Mouse (Mus musculus): Measurements from ENCODE around the gene Syde2. TPM values are rescaled to one million over a fixed set of nuclear protein-coding genes. Genes with fewer than 3 reads are reported as not detected.
A peak's percentile ranks its signal among the peaks of the same experiment; 100 is the strongest.
"Not testable (repeated sequence)": the region's sequence is repeated elsewhere in the genome, so short reads cannot be mapped to it uniquely, and the experiment has no call there.

Syde2 gene
- polyA plus RNA-seq, 1 experiment from 2014 or later = 2.4 TPM

DNA sequence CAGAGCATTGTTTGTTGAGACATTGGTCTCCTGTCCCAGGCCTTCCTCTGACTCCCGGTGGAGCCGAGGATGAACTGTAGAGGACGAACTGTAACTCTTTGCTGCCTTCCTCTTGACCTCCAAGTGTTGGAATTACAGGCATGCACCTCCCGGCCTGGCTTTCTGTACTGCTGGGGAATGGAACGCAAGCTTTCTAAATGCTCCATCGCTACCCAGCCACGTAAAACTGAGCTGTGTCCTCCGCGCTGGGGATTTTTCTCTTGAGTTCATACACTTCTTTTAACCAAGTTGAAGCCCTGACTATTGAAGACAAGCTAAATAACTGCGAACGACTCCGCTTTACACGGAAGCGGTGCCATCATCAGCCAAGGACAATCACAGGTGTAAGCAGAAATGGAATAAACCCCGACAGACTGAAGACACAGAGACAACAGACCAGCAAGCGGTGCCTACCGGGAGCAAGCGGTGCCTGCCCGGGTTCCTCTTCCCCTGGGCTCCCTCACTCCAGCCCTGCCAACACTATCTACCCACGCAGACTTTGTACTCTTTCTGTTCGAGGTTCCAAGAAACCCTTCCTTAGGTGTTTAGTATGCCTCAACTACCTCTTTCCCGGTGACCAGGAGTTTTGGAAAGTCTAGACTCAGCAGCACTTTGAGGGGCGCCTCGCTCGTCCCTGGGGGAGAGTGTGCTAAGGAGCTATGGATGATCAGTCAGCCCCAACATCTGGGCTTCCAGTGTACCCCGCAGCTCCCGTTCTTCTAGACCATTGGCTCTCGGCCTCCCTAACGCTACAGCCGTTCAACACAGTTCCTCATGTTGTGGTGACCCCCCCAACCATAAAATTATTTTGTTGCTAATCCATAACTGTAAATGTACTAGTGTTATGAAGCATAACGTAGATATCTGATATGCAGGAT lies 24.3 kb upstream of the Syde2 start:
- peaks cover 23% of the 10 kb centered on the region; the same call in 1 of the 2 replicates for H3K27me3 ChIP-seq (replicated peaks; ENCODE audit: control insufficient read depth, insufficient read depth, low read length)
- peak overlapping the region; percentile 43 for H3K4me2 ChIP-seq (ENCODE audit: low read depth, low read length)
- 0 out of 2 replicates have a peak, but pooled peaks cover under 1% of the 10 kb centered on the region for H3K9me3 ChIP-seq (ENCODE audit: control insufficient read depth, low read length)
- ATAC-seq (ENCODE audit: low read depth) (no peak), DNase-seq (ENCODE audit: low spot score) (no peak)
- H3K27ac ChIP-seq (replicated peaks; ENCODE audit: low read depth, low read length) = no peak overlapping the region
- 0 out of 2 replicates have a peak overlapping the region, but pooled peaks have one; percentile 9 for H3K9ac ChIP-seq (ENCODE audit: low read depth, low read length)
- H3K4me3 ChIP-seq (ENCODE audit: low read depth, low read length) = peak overlapping the region; percentile 19
- H3K36me3 ChIP-seq (ENCODE audit: control insufficient read depth, insufficient read depth, low read length) = no peaks in the 10 kb centered on the region
- WGBS = 15% methylated on average over 31 of the region's 31 CpGs
- peaks cover 26% of the 10 kb centered on the region for H3K4me1 ChIP-seq (ENCODE audit: control insufficient read depth, insufficient read depth, low read length)

DNA sequence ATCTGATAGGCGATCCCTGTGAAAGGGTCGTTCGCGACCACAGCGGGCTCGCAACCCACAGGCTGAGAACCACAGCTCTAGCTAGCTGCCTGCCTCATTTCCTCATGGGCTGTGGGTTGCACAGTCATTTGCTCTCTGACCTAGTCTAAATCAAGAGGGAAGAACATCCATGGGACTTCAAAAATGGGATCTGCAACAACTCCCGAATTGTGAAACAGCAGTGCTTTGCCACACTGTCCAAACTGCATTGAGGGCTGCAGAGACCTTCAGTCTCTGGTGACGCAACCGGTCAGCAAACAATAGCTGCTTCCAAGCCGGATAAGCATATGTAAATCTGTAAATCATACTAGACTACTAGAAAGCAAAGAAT lies 23.7 kb upstream of the Syde2 start:
- 0 out of 2 replicates have a peak overlapping the region, but pooled peaks have one; percentile 9 for H3K9ac ChIP-seq (ENCODE audit: low read depth, low read length)
- peaks cover 26% of the 10 kb centered on the region for H3K4me1 ChIP-seq (ENCODE audit: control insufficient read depth, insufficient read depth, low read length)
- no peaks in the 10 kb centered on the region for H3K36me3 ChIP-seq (ENCODE audit: control insufficient read depth, insufficient read depth, low read length)
- 17% methylated on average over 10 of the region's 10 CpGs for WGBS
- H3K4me2 ChIP-seq (ENCODE audit: low read depth, low read length) = peak overlapping the region; percentile 43
- DNase-seq (ENCODE audit: low spot score) = peak; percentile 56
- 0 out of 2 replicates have a peak overlapping the region, but pooled peaks have one; percentile 44 for H3K27ac ChIP-seq (replicated peaks; ENCODE audit: low read depth, low read length)
- H3K4me3 ChIP-seq (ENCODE audit: low read depth, low read length) = peak overlapping the region; percentile 19
- H3K9me3 ChIP-seq (ENCODE audit: control insufficient read depth, low read length) = no peaks in the 10 kb centered on the region
- H3K27me3 ChIP-seq (replicated peaks; ENCODE audit: control insufficient read depth, insufficient read depth, low read length) = peaks cover 23% of the 10 kb centered on the region; the same call in 1 of the 2 replicates
- no peak for ATAC-seq (ENCODE audit: low read depth)

DNA sequence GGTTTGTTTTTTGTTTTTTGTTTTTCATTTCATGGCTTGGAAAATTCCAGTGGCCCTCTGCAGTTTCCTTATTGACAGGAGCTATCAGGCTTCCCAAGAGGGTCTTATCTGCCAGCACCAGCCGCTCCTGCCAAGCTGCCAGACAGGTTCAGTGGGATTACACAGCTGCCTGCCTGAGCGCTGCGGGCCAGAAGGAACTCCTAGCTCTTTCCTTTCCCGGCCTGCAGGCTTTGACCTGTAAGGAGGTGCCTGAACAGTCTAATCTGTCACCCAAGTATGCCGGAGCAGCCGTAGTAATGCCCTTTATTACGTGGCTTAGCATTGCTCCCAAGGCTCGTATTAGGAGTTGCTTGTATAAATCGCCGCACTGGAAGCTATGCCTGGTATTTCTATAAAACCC lies 23.2 kb upstream of the Syde2 start:
- peak; percentile 92 for DNase-seq (ENCODE audit: low spot score)
- peak overlapping the region; percentile 43 for H3K4me2 ChIP-seq (ENCODE audit: low read depth, low read length)
- H3K4me3 ChIP-seq (ENCODE audit: low read depth, low read length) = no peak overlapping the region
- H3K9ac ChIP-seq (ENCODE audit: low read depth, low read length) = no peak overlapping the region
- H3K9me3 ChIP-seq (ENCODE audit: control insufficient read depth, low read length) = no peaks in the 10 kb centered on the region
- peaks cover 26% of the 10 kb centered on the region for H3K4me1 ChIP-seq (ENCODE audit: control insufficient read depth, insufficient read depth, low read length)
- H3K36me3 ChIP-seq (ENCODE audit: control insufficient read depth, insufficient read depth, low read length) = no peaks in the 10 kb centered on the region
- H3K27me3 ChIP-seq (replicated peaks; ENCODE audit: control insufficient read depth, insufficient read depth, low read length) = peaks cover 23% of the 10 kb centered on the region; the same call in 1 of the 2 replicates
- peak; percentile 92 for ATAC-seq (ENCODE audit: low read depth)
- 10% methylated on average over 10 of the region's 10 CpGs for WGBS
- H3K27ac ChIP-seq (replicated peaks; ENCODE audit: low read depth, low read length) = no peak overlapping the region

DNA sequence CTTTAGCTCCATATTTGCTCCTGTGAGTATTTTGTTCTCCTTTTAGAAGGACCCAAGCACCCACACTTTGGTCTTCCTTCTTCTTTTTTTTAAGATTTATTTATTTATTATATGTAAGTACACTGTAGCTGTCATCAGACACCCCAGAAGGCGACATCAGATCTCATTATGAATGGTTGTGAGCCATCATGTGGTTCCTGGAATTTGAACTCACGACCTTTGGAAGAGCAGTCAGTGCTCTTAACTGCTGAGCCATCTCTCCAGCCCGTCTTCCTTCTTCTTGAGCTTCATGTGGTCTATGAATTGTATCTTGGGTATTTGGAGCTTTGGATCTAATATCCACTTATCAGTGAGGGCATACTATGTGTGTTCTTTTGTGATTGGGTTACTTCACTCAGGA lies 22.1 kb upstream of the Syde2 start:
- 74% methylated on average over 3 of the region's 3 CpGs for WGBS
- not testable (repeated sequence) for H3K27ac ChIP-seq (replicated peaks; ENCODE audit: low read depth, low read length); ATAC-seq (ENCODE audit: low read depth)

DNA sequence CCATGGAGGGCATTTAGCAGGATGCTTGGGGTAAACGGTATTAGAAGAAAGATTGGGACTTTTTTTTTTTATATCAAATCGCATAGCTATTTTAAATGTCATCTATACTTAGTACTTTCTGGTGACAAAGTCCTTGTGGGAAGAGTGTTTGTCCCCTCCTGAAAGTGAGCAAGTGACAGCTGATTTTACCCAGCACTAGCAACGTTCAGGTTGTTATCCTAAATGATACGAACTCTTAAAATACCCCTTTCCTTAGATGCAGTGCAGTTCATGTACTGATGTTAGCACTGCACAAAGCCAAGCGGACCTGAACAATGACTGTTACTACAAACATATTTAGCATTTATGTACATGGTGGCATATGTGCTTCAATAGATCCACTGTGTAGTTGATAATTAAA lies 20.9 kb upstream of the Syde2 start:
- H3K9me3 ChIP-seq (ENCODE audit: control insufficient read depth, low read length) = no peaks in the 10 kb centered on the region
- no peak for DNase-seq (ENCODE audit: low spot score)
- 85% methylated on average over 5 of the region's 5 CpGs for whole genome bisulfite sequencing

More for the DNA sequence above, 22.1 kb upstream of the Syde2 start:
- H3K4me2 ChIP-seq (ENCODE audit: low read depth, low read length); H3K4me3 ChIP-seq (ENCODE audit: low read depth, low read length); H3K9me3 ChIP-seq (ENCODE audit: control insufficient read depth, low read length); H3K36me3 ChIP-seq (ENCODE audit: control insufficient read depth, insufficient read depth, low read length); H3K9ac ChIP-seq (ENCODE audit: low read depth, low read length); DNase-seq (ENCODE audit: low spot score): not testable (repeated sequence)
- Histone ChIP-seq H3K27me3 (replicated peaks; ENCODE audit: control insufficient read depth, insufficient read depth, low read length) (peaks cover 23% of the 10 kb centered on the region; the same call in 1 of the 2 replicates), H3K4me1 (ENCODE audit: control insufficient read depth, insufficient read depth, low read length) (peaks cover 26% of the 10 kb centered on the region)

DNA sequence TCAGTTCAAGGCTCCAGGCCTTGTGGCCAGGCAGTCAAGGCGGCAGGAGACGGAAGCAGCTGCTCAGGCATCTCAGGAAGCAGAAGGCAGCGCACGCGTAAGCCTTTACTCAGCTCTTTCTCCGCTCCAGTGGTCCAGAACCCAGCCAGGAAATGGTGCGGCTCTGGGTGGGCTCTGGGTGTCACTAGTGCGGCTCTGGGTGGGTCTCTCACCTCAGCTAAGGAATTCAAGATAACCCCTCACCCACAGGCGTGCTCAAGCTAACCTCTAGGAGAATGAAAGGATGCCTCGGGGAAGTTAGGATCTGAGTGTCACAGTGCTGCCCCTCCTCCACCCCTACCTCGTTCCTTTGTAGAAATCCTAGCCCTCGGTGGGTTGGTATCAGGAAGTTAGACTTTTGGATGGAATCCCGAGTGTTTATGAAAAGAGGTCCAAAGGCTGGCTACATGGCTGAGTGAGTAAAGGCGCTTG lies 18.6 kb upstream of the Syde2 start:
- no peaks in the 10 kb centered on the region for H3K36me3 ChIP-seq (ENCODE audit: control insufficient read depth, insufficient read depth, low read length)
- H3K4me2 ChIP-seq (ENCODE audit: low read depth, low read length) = peak overlapping the region; percentile 5; the same call in 1 of the 2 replicates
- WGBS = 35% methylated on average over 14 of the region's 14 CpGs
- H3K4me3 ChIP-seq (ENCODE audit: low read depth, low read length) = no peak overlapping the region
- H3K27me3 ChIP-seq (replicated peaks; ENCODE audit: control insufficient read depth, insufficient read depth, low read length) = 0 out of 2 replicates have a peak, but pooled peaks cover 4% of the 10 kb centered on the region
- peaks cover 10% of the 10 kb centered on the region for H3K4me1 ChIP-seq (ENCODE audit: control insufficient read depth, insufficient read depth, low read length)
- no peak for ATAC-seq (ENCODE audit: low read depth)
- no peak for DNase-seq (ENCODE audit: low spot score)
- 0 out of 2 replicates have a peak, but pooled peaks cover 3% of the 10 kb centered on the region for H3K9me3 ChIP-seq (ENCODE audit: control insufficient read depth, low read length)
- H3K27ac ChIP-seq (replicated peaks; ENCODE audit: low read depth, low read length) = no peak overlapping the region
- no peak overlapping the region for H3K9ac ChIP-seq (ENCODE audit: low read depth, low read length)

More for the DNA sequence above, 20.9 kb upstream of the Syde2 start:
- no peak overlapping the region for H3K9ac ChIP-seq (ENCODE audit: low read depth, low read length)
- peaks cover 26% of the 10 kb centered on the region for H3K4me1 ChIP-seq (ENCODE audit: control insufficient read depth, insufficient read depth, low read length)
- H3K27me3 ChIP-seq (replicated peaks; ENCODE audit: control insufficient read depth, insufficient read depth, low read length) = peaks cover 23% of the 10 kb centered on the region; the same call in 1 of the 2 replicates
- no peak for ATAC-seq (ENCODE audit: low read depth)
- H3K4me2 ChIP-seq (ENCODE audit: low read depth, low read length) = no peak overlapping the region
- no peak overlapping the region for H3K27ac ChIP-seq (replicated peaks; ENCODE audit: low read depth, low read length)
- no peak overlapping the region for H3K4me3 ChIP-seq (ENCODE audit: low read depth, low read length)
- H3K36me3 ChIP-seq (ENCODE audit: control insufficient read depth, insufficient read depth, low read length) = no peaks in the 10 kb centered on the region

DNA sequence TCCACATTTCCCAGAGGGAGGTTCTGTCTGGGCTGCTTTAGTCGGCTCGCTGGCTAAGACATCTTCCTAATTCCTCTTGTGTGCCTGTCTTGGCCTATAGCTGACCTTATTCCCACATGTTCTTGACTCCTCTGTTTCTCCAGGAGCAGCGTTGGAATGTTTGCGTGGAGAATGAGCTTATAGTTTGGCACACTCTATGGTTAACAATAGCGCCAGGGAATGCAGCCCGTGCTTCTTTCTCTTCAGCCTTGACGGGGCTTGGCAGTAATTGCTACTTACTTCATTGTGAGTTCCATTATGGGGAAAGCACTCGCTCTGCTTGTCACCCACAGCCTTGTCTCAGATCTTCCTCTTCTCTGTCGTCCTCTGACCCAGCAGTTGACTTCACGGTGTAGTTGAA lies 16.2 kb upstream of the Syde2 start:
- Histone ChIP-seq H3K27me3 (replicated peaks; ENCODE audit: control insufficient read depth, insufficient read depth, low read length) (no peaks in the 10 kb centered on the region), H3K9me3 (ENCODE audit: control insufficient read depth, low read length) (0 out of 2 replicates have a peak, but pooled peaks cover 7% of the 10 kb centered on the region), H3K4me1 (ENCODE audit: control insufficient read depth, insufficient read depth, low read length) (no peaks in the 10 kb centered on the region), H3K4me3 (ENCODE audit: low read depth, low read length) (no peak overlapping the region), H3K9ac (ENCODE audit: low read depth, low read length) (no peak overlapping the region), H3K4me2 (ENCODE audit: low read depth, low read length) (no peak overlapping the region), H3K36me3 (ENCODE audit: control insufficient read depth, insufficient read depth, low read length) (no peaks in the 10 kb centered on the region), H3K27ac (replicated peaks; ENCODE audit: low read depth, low read length) (no peak overlapping the region)
- DNase-seq (ENCODE audit: low spot score) = peak; percentile 83
- ATAC-seq (ENCODE audit: low read depth) = no peak
- WGBS = 45% methylated on average over 10 of the region's 10 CpGs

DNA sequence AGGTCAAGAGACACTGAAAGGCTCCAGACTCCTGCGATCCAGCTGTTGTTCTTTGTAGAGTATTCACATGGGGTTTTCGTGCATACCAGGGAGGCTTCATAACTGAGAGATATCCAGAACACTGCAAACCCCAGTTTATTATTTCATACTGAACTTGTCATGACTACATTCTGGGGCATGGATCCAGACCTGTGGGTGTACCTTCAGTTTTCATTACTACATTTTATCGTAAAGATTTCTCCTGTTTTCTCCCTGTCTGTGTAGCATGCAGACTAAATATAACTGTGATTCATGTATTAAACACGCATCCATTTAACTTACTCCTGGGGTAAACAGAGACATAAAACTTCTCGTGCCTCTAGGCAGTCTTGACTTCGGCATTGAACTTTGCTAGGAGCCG lies 12.7 kb upstream of the Syde2 start:
- 77% methylated on average over 7 of the region's 7 CpGs for WGBS
- Histone ChIP-seq H3K36me3 (ENCODE audit: control insufficient read depth, insufficient read depth, low read length) (no peaks in the 10 kb centered on the region), H3K4me2 (ENCODE audit: low read depth, low read length) (no peak overlapping the region), H3K4me3 (ENCODE audit: low read depth, low read length) (no peak overlapping the region), H3K4me1 (ENCODE audit: control insufficient read depth, insufficient read depth, low read length) (no peaks in the 10 kb centered on the region), H3K9me3 (ENCODE audit: control insufficient read depth, low read length) (peaks cover 7% of the 10 kb centered on the region; the same call in 1 of the 2 replicates), H3K9ac (ENCODE audit: low read depth, low read length) (no peak overlapping the region), H3K27ac (replicated peaks; ENCODE audit: low read depth, low read length) (no peak overlapping the region), H3K27me3 (replicated peaks; ENCODE audit: control insufficient read depth, insufficient read depth, low read length) (no peaks in the 10 kb centered on the region)
- ATAC-seq (ENCODE audit: low read depth) (no peak), DNase-seq (ENCODE audit: low spot score) (no peak)

Measured in embryonic facial prominence, embryonic 14.5 days (tissue).